16 mouse cellular contexts compared by ENCODE assay signal in the genomic region with DNA sequence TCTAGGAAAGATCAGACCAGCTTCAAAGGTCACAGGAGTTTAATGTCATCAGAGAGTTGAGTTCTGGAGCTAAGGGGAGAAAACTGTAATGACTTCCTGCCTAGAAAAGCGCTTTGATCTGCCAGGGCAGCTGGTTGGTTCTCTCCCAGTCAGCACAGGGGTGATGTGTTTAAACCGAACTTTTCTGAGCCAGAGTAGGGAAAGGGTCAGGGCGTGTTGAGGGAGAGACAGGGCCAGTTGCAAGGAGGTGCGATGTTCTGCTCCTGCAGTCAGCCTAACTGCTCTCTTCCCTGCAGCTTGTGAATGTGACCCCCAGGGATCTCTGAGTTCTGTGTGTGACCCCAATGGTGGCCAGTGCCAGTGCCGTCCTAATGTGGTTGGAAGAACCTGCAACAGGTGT. TPM values are rescaled to one million over a fixed set of nuclear protein-coding genes. Genes with fewer than 3 reads are reported as not detected.
DNase-seq lines count a peak whose midpoint lies in the region; ATAC-seq and TF ChIP-seq lines count a peak whose summit lies in the region.
"Had no signal": no experiment of that assay in that cellular context is flagged by ENCODE, and none has a peak within 500 bp of the region (broad histone marks: within the 10 kb centered on the region; RNA-seq: fewer than 3 reads in every experiment).

No protein-coding gene starts in this region.

- no peaks in the 10 kb centered on the region for H3K4me1 ChIP-seq in hindbrain, embryonic 16.5 days (ENCODE audit: control insufficient read depth, insufficient read depth, low read depth, low read length)
- H3K4me1 ChIP-seq in hindbrain, embryonic 12.5 days, result no peaks in the 10 kb centered on the region
- H3K4me1 ChIP-seq in neural tube, embryonic 12.5 days, result no peaks in the 10 kb centered on the region
- peaks cover 2% of the 10 kb centered on the region; the same call in 1 of the 2 replicates for H3K4me1 ChIP-seq in neural tube, embryonic 15.5 days
- no peaks in the 10 kb centered on the region for H3K4me1 ChIP-seq in stomach, postnatal 0 days (replicated peaks; ENCODE audit: control insufficient read depth, insufficient read depth)
- H3K4me1 ChIP-seq: embryonic facial prominence, embryonic 12.5 days had no signal

- no peaks in the 10 kb centered on the region for H3K9me3 ChIP-seq in hindbrain, embryonic 16.5 days (ENCODE audit: control insufficient read depth, low read length)
- H3K9me3 ChIP-seq in hindbrain, embryonic 12.5 days (replicated peaks), result no peaks in the 10 kb centered on the region
- H3K9me3 ChIP-seq in neural tube, embryonic 12.5 days, result no peaks in the 10 kb centered on the region
- no peaks in the 10 kb centered on the region for H3K9me3 ChIP-seq in neural tube, embryonic 15.5 days (replicated peaks)
- no peaks in the 10 kb centered on the region for H3K9me3 ChIP-seq in stomach, postnatal 0 days (ENCODE audit: control insufficient read depth, low read length)
- H3K9me3 ChIP-seq: embryonic facial prominence, embryonic 12.5 days; hindbrain, embryonic 15.5 days had no signal

- WGBS in hindbrain, embryonic 16.5 days, result 74% methylated on average over 5 of the region's 5 CpGs
- WGBS in hindbrain, embryonic 12.5 days, result 76% methylated on average over 5 of the region's 5 CpGs
- WGBS in neural tube, embryonic 12.5 days, result 80% methylated on average over 5 of the region's 5 CpGs
- 76% methylated on average over 5 of the region's 5 CpGs for WGBS in neural tube, embryonic 15.5 days
- WGBS in stomach, postnatal 0 days, result 68% methylated on average over 5 of the region's 5 CpGs

- peak; percentile 55 for DNase-seq in adrenal gland, adult 8-10 months
- no peak for DNase-seq in adrenal gland, adult 18-20 months (ENCODE audit: low spot score in 2 of 2)
- DNase-seq in stomach, postnatal 0 days (ENCODE audit: low spot score), result peak; percentile 40
- no peak for DNase-seq in gastrocnemius, adult 18-20 months (ENCODE audit: low spot score)
- DNase-seq: kidney, adult 18-20 months; liver, postnatal 0 days; midbrain, embryonic 14.5 days; right cerebral cortex, postnatal 4 days; thymus, adult 2 months had no signal

- no peak overlapping the region for H3K4me3 ChIP-seq in hindbrain, embryonic 16.5 days (ENCODE audit: low read length)
- no peak overlapping the region for H3K4me3 ChIP-seq in hindbrain, embryonic 12.5 days
- no peak overlapping the region for H3K4me3 ChIP-seq in neural tube, embryonic 12.5 days
- no peak overlapping the region for H3K4me3 ChIP-seq in neural tube, embryonic 15.5 days (replicated peaks)
- no peak overlapping the region for H3K4me3 ChIP-seq in stomach, postnatal 0 days (ENCODE audit: low read depth, low read length)
- H3K4me3 ChIP-seq: embryonic facial prominence, embryonic 12.5 days; hindbrain, embryonic 15.5 days; left cerebral cortex, adult 2 months had no signal

- no peak overlapping the region for H3K4me2 ChIP-seq in hindbrain, embryonic 16.5 days (ENCODE audit: low read length)
- no peak overlapping the region for H3K4me2 ChIP-seq in hindbrain, embryonic 12.5 days (replicated peaks)
- no peak overlapping the region for H3K4me2 ChIP-seq in neural tube, embryonic 12.5 days (replicated peaks)
- H3K4me2 ChIP-seq in neural tube, embryonic 15.5 days, result no peak overlapping the region
- no peak overlapping the region for H3K4me2 ChIP-seq in stomach, postnatal 0 days (replicated peaks; ENCODE audit: low read depth)
- H3K4me2 ChIP-seq: embryonic facial prominence, embryonic 12.5 days; hindbrain, embryonic 15.5 days had no signal

- H3K27me3 ChIP-seq in hindbrain, embryonic 16.5 days (replicated peaks; ENCODE audit: control insufficient read depth, insufficient read depth, low read length), result no peaks in the 10 kb centered on the region
- no peaks in the 10 kb centered on the region for H3K27me3 ChIP-seq in hindbrain, embryonic 12.5 days
- H3K27me3 ChIP-seq in neural tube, embryonic 12.5 days (replicated peaks), result no peaks in the 10 kb centered on the region
- no peaks in the 10 kb centered on the region for H3K27me3 ChIP-seq in neural tube, embryonic 15.5 days (replicated peaks)
- H3K27me3 ChIP-seq in stomach, postnatal 0 days (ENCODE audit: control insufficient read depth, insufficient read depth, low read length), result no peaks in the 10 kb centered on the region
- H3K27me3 ChIP-seq: embryonic facial prominence, embryonic 12.5 days; hindbrain, embryonic 15.5 days had no signal

- TF ChIP-seq EP300 in stomach, postnatal 0 days (optimal IDR thresholded peaks at IDR 0.05), result no peak

- 0 out of 2 replicates have a peak, but pooled peaks have one; percentile 7 for ATAC-seq in hindbrain, embryonic 16.5 days
- no peak for ATAC-seq in hindbrain, embryonic 12.5 days (ENCODE audit: low FRiP score)
- 0 out of 2 replicates have a peak, but pooled peaks have one; percentile 25 for ATAC-seq in neural tube, embryonic 12.5 days (ENCODE audit: low FRiP score, low read depth)
- ATAC-seq in neural tube, embryonic 15.5 days (ENCODE audit: low FRiP score), result no peak
- peak; percentile 57 for ATAC-seq in stomach, postnatal 0 days (ENCODE audit: low FRiP score, low TSS enrichment)
- ATAC-seq: liver, postnatal 0 days had no signal

- no peak overlapping the region for H3K27ac ChIP-seq in hindbrain, embryonic 16.5 days (ENCODE audit: low read depth, low read length)
- no peak overlapping the region for H3K27ac ChIP-seq in hindbrain, embryonic 12.5 days
- no peak overlapping the region for H3K27ac ChIP-seq in neural tube, embryonic 12.5 days
- H3K27ac ChIP-seq in neural tube, embryonic 15.5 days (replicated peaks), result no peak overlapping the region
- peak overlapping the region; percentile 13; the same call in 1 of the 2 replicates for H3K27ac ChIP-seq in stomach, postnatal 0 days (replicated peaks)
- H3K27ac ChIP-seq: embryonic facial prominence, embryonic 12.5 days; hindbrain, embryonic 15.5 days; left cerebral cortex, adult 2 months had no signal

- peaks cover 2% of the 10 kb centered on the region; the same call in 1 of the 2 replicates for H3K36me3 ChIP-seq in hindbrain, embryonic 16.5 days (ENCODE audit: control insufficient read depth, insufficient read depth, low read length)
- no peaks in the 10 kb centered on the region for H3K36me3 ChIP-seq in hindbrain, embryonic 12.5 days
- no peaks in the 10 kb centered on the region for H3K36me3 ChIP-seq in neural tube, embryonic 12.5 days
- no peaks in the 10 kb centered on the region for H3K36me3 ChIP-seq in neural tube, embryonic 15.5 days
- H3K36me3 ChIP-seq in stomach, postnatal 0 days (ENCODE audit: control insufficient read depth, insufficient read depth, low read length), result peaks cover 49% of the 10 kb centered on the region
- H3K36me3 ChIP-seq: hindbrain, embryonic 15.5 days had no signal

- H3K9ac ChIP-seq in hindbrain, embryonic 16.5 days (ENCODE audit: low read depth, low read length), result no peak overlapping the region
- H3K9ac ChIP-seq in hindbrain, embryonic 12.5 days, result no peak overlapping the region
- no peak overlapping the region for H3K9ac ChIP-seq in neural tube, embryonic 12.5 days
- H3K9ac ChIP-seq in neural tube, embryonic 15.5 days (replicated peaks), result no peak overlapping the region
- no peak overlapping the region for H3K9ac ChIP-seq in stomach, postnatal 0 days (ENCODE audit: low read length)
- H3K9ac ChIP-seq: embryonic facial prominence, embryonic 12.5 days; hindbrain, embryonic 15.5 days; liver, postnatal 0 days had no signal

- TF ChIP-seq CTCF in stomach, postnatal 0 days (IDR thresholded peaks at IDR 0.05; ENCODE audit: low read depth), result no peak

RNA-seq across cellular contexts. Expression of a gene that starts 37.2 kb away (rescaled TPM):
- 100 to 1,000 TPM; 109 to 247 (median 188) TPM for total RNA-seq in adrenal gland, adult 8-10 months (2022)
- total RNA-seq in adrenal gland, adult 18-20 months (2021), result 100 to 1,000 TPM; 135 to 197 TPM
- 16.9 and 23.7 TPM in 2 replicates for polyA plus RNA-seq in hindbrain, embryonic 16.5 days (2015; fragmentation: Nextera tagmentation; extraction: Ambion mirVana)
- 33.7 and 41.5 TPM in 2 replicates for polyA plus RNA-seq in hindbrain, embryonic 12.5 days (2016; fragmentation: Nextera tagmentation; extraction: Ambion mirVana)
- 34.1 and 39.4 TPM in 2 replicates for polyA plus RNA-seq in neural tube, embryonic 12.5 days (2016; fragmentation: Nextera tagmentation; extraction: Ambion mirVana)
- polyA plus RNA-seq in neural tube, embryonic 15.5 days (2015; fragmentation: Nextera tagmentation; extraction: Ambion mirVana), result 17.4 and 29.1 TPM in 2 replicates
- 30.6 and 31.7 TPM in 2 replicates for polyA plus RNA-seq in stomach, postnatal 0 days (2015; fragmentation: Nextera tagmentation; extraction: Ambion mirVana)
- total RNA-seq in gastrocnemius, adult 18-20 months (2021), result 10 to 100 TPM; 10.8 to 13.2 TPM

RNA-seq across cellular contexts. Expression of a gene that starts 49.0 kb away (rescaled TPM):
- 100 to 1,000 TPM; 191 to 267 (median 232) TPM for total RNA-seq in adrenal gland, adult 8-10 months (2022)
- 100 to 1,000 TPM; 344 to 404 TPM for total RNA-seq in adrenal gland, adult 18-20 months (2021)
- polyA plus RNA-seq in hindbrain, embryonic 16.5 days (2015; fragmentation: Nextera tagmentation; extraction: Ambion mirVana), result 122 and 130 TPM in 2 replicates
- 139 and 153 TPM in 2 replicates for polyA plus RNA-seq in hindbrain, embryonic 12.5 days (2016; fragmentation: Nextera tagmentation; extraction: Ambion mirVana)
- polyA plus RNA-seq in neural tube, embryonic 12.5 days (2016; fragmentation: Nextera tagmentation; extraction: Ambion mirVana), result 139 and 141 TPM in 2 replicates
- 124 and 131 TPM in 2 replicates for polyA plus RNA-seq in neural tube, embryonic 15.5 days (2015; fragmentation: Nextera tagmentation; extraction: Ambion mirVana)
- polyA plus RNA-seq in stomach, postnatal 0 days (2015; fragmentation: Nextera tagmentation; extraction: Ambion mirVana), result 108 and 112 TPM in 2 replicates
- 100 to 1,000 TPM; 177 to 200 TPM for total RNA-seq in gastrocnemius, adult 18-20 months (2021)

Comparison
In these comparisons a context has a peak if more than half of its experiments do, and no peak if none do; other contexts are left out.
1. DNase-seq: peak in adrenal gland, adult 8-10 months (single experiment) and stomach, postnatal 0 days (single experiment); none in adrenal gland, adult 18-20 months (0 of 2) and gastrocnemius, adult 18-20 months (single experiment).
2. ATAC-seq: peak in hindbrain, embryonic 16.5 days (single experiment), neural tube, embryonic 12.5 days (single experiment) and stomach, postnatal 0 days (single experiment); none in hindbrain, embryonic 12.5 days (single experiment) and neural tube, embryonic 15.5 days (single experiment).